In the genomic region with DNA sequence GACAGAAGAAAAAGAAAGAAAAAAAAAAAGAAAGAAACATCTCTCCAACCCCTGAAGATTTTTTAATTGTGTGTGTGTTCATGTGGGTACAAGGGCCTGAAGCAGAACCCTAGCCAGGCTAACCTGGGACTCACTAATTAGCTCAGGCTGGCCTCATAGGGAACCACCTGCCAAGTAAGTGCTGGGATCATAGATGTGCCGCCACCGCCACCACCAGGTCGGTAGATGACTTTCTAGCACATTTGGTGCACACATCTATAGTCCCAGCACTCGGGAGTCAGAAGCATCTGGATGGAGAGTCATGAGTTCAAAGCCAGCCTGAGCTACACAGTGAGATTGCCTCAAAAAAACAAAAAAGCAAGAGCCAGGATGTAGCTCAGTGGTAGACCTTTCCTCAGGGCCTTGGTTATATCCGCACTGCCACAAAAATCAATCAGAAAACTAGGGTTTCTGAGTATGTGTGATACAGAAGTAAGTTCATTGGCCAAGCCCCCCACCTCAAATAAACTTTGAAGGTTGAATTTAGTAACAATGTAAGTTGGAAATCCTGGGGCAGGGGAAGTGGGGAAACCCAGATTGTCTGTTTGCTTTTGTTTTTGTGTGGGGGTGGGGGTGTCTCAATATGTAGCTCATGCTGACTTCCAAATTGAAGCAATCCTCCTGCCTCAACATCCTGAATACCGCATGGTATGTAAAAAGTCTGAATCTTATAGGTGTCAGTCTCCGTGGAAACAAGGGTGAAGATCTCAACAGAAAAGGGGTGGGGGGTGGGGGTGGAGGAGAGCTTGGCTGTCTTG, we compare ENCODE assay signal across 21 mouse cellular contexts. TPM values are rescaled to one million over a fixed set of nuclear protein-coding genes. Genes with fewer than 3 reads are reported as not detected.
A peak's percentile ranks its signal among the peaks of the same experiment; 100 is the strongest.
DNase-seq lines count a peak whose midpoint lies in the region; ATAC-seq and TF ChIP-seq lines count a peak whose summit lies in the region.
"Had no signal": no experiment of that assay in that cellular context is flagged by ENCODE, and none has a peak within 500 bp of the region (broad histone marks: within the 10 kb centered on the region; RNA-seq: fewer than 3 reads in every experiment).

No protein-coding gene starts in this region.

- ATAC-seq in midbrain, postnatal 0 days (ENCODE audit: low FRiP score) = no peak
- ATAC-seq in midbrain, embryonic 16.5 days = no peak
- ATAC-seq: forebrain, embryonic 16.5 days; hindbrain, embryonic 16.5 days; inflammation-experienced regulatory T-cells, adult 6 months had no signal

- H3K36me3 ChIP-seq in midbrain, postnatal 0 days (ENCODE audit: insufficient read depth, low read length) = peaks cover 6% of the 10 kb centered on the region
- no peaks in the 10 kb centered on the region for H3K36me3 ChIP-seq in midbrain, embryonic 16.5 days (ENCODE audit: control insufficient read depth, insufficient read depth, low read length)
- H3K36me3 ChIP-seq in MEL (ENCODE audit: control insufficient read depth in 1 of 2, insufficient read depth in 2 of 2, low read length in 2 of 2) = peaks cover 0 to 26% of the 10 kb centered on the region in 2 experiments; a peak in 2 of 4 replicates
- H3K36me3 ChIP-seq in hindbrain, embryonic 10.5 days = peaks cover 9% of the 10 kb centered on the region
- H3K36me3 ChIP-seq: forebrain, embryonic 12.5 days; hindbrain, embryonic 12.5 days had no signal

- peak; percentile 3; the same call in 1 of the 2 replicates for TF ChIP-seq RAD21 in MEL (IDR thresholded peaks at IDR 0.05; ENCODE audit: low read depth, low read length)

- H3K4me1 ChIP-seq in midbrain, postnatal 0 days (ENCODE audit: insufficient read depth, low read length) = peaks cover 5% of the 10 kb centered on the region; the same call in 1 of the 2 replicates
- H3K4me1 ChIP-seq in midbrain, embryonic 16.5 days (ENCODE audit: control insufficient read depth, insufficient read depth, low read length) = peaks cover 15% of the 10 kb centered on the region
- H3K4me1 ChIP-seq in MEL (ENCODE audit: control insufficient read depth in 1 of 2, insufficient read depth in 2 of 2, low read length in 2 of 2) = peaks cover 2 to 30% of the 10 kb centered on the region in 2 experiments; a peak in 3 of 4 replicates
- H3K4me1 ChIP-seq in hindbrain, embryonic 10.5 days (replicated peaks) = peaks cover 38% of the 10 kb centered on the region

- peak; percentile 3 for DNase-seq in embryo, embryonic 10 days (ENCODE audit: low spot score)
- DNase-seq in embryo, embryonic 9.5 days (ENCODE audit: extremely low spot score) = no peak
- DNase-seq in midbrain, postnatal 0 days (ENCODE audit: low spot score) = no peak
- DNase-seq in MEL (ENCODE audit: low read depth, low spot score) = no peak
- DNase-seq in hindbrain, embryonic 10.5 days (ENCODE audit: low spot score) = no peak
- DNase-seq in left cerebral cortex, adult 9 months (ENCODE audit: low spot score in 2 of 2) = no peak
- DNase-seq: adrenal gland, adult 2 months; adrenal gland, postnatal 25 days; cerebellum, adult 18-20 months; cerebellum, postnatal 10 days; gastrocnemius, postnatal 10 days had no signal

- H3K9me3 ChIP-seq in midbrain, postnatal 0 days (ENCODE audit: low read length) = no peaks in the 10 kb centered on the region
- no peaks in the 10 kb centered on the region for H3K9me3 ChIP-seq in midbrain, embryonic 16.5 days (replicated peaks; ENCODE audit: control insufficient read depth, low read length, poor library complexity, severe bottlenecking)
- H3K9me3 ChIP-seq in MEL (replicated peaks; ENCODE audit: insufficient read depth, low read length) = no peaks in the 10 kb centered on the region
- peaks cover 7% of the 10 kb centered on the region; the same call in 1 of the 2 replicates for H3K9me3 ChIP-seq in hindbrain, embryonic 10.5 days
- H3K9me3 ChIP-seq: embryonic facial prominence, embryonic 13.5 days; forebrain, embryonic 12.5 days; hindbrain, embryonic 12.5 days had no signal

- 67% methylated on average over 7 of the region's 7 CpGs for WGBS in midbrain, postnatal 0 days
- WGBS in midbrain, embryonic 16.5 days = 67% methylated on average over 7 of the region's 7 CpGs
- WGBS in hindbrain, embryonic 10.5 days = 63% methylated on average over 7 of the region's 7 CpGs

- H3K4me2 ChIP-seq in midbrain, postnatal 0 days (ENCODE audit: low read depth, low read length, poor library complexity, severe bottlenecking) = no peak overlapping the region
- no peak overlapping the region for H3K4me2 ChIP-seq in midbrain, embryonic 16.5 days (ENCODE audit: low read length)
- H3K4me2 ChIP-seq: embryonic facial prominence, embryonic 13.5 days; forebrain, embryonic 12.5 days; heart, embryonic 12.5 days; hindbrain, embryonic 12.5 days had no signal

- peaks cover 32% of the 10 kb centered on the region for H3K27me3 ChIP-seq in midbrain, postnatal 0 days (ENCODE audit: insufficient read depth, low read length)
- H3K27me3 ChIP-seq in midbrain, embryonic 16.5 days (ENCODE audit: control insufficient read depth, insufficient read depth, low read depth, low read length) = peaks cover 50% of the 10 kb centered on the region
- no peaks in the 10 kb centered on the region for H3K27me3 ChIP-seq in MEL (ENCODE audit: control insufficient read depth in 1 of 2, insufficient read depth in 2 of 2, low read length in 2 of 2)
- peaks cover 79% of the 10 kb centered on the region for H3K27me3 ChIP-seq in hindbrain, embryonic 10.5 days (ENCODE audit: insufficient read depth, poor library complexity, severe bottlenecking)
- H3K27me3 ChIP-seq: CH12.LX had no signal

- TF ChIP-seq CTCF in midbrain, postnatal 0 days (IDR thresholded peaks at IDR 0.05) = 0 out of 2 replicates have a peak, but pooled peaks have one; percentile 5
- 0 out of 6 replicates have a peak, but pooled peaks of 1 of the 3 experiments have one; percentile 7 for TF ChIP-seq CTCF in MEL (IDR thresholded peaks at IDR 0.05 in 2 of 3, conservative IDR thresholded peaks at IDR 0.05 in 1 of 3; ENCODE audit: control insufficient read depth in 1 of 3, insufficient read depth in 1 of 3, low read depth in 2 of 3, low read length in 3 of 3, poor library complexity in 1 of 3, severe bottlenecking in 1 of 3)

- no peak for TF ChIP-seq EP300 in MEL (IDR thresholded peaks at IDR 0.05; ENCODE audit: low read depth in 1 of 2, low read length in 2 of 2)

- H3K4me3 ChIP-seq in midbrain, postnatal 0 days (ENCODE audit: low read depth, low read length) = no peak overlapping the region
- H3K4me3 ChIP-seq in midbrain, embryonic 16.5 days (ENCODE audit: low read depth, low read length) = no peak overlapping the region
- H3K4me3 ChIP-seq in MEL (ENCODE audit: control insufficient read depth in 1 of 2, insufficient read depth in 1 of 2, low read depth in 2 of 2, low read length in 2 of 2) = no peak overlapping the region
- no peak overlapping the region for H3K4me3 ChIP-seq in hindbrain, embryonic 10.5 days
- H3K4me3 ChIP-seq: embryonic facial prominence, embryonic 13.5 days; forebrain, embryonic 12.5 days; heart, embryonic 12.5 days; hindbrain, embryonic 12.5 days had no signal

- no peak overlapping the region for H3K27ac ChIP-seq in midbrain, postnatal 0 days (ENCODE audit: low read depth, low read length)
- no peak overlapping the region for H3K27ac ChIP-seq in midbrain, embryonic 16.5 days (ENCODE audit: low read length)
- no peak overlapping the region for H3K27ac ChIP-seq in MEL (ENCODE audit: control insufficient read depth, low read depth, low read length)
- no peak overlapping the region for H3K27ac ChIP-seq in hindbrain, embryonic 10.5 days
- H3K27ac ChIP-seq: embryonic facial prominence, embryonic 13.5 days; forebrain, embryonic 12.5 days; hindbrain, embryonic 12.5 days had no signal

- no peak for TF ChIP-seq POLR2A in MEL (IDR thresholded peaks at IDR 0.05; ENCODE audit: control insufficient read depth in 1 of 2, insufficient read depth in 1 of 2, low read depth in 1 of 2, low read length in 2 of 2, poor library complexity in 1 of 2)

- no peaks in the 10 kb centered on the region; the same call in 1 of the 2 replicates for H3K79me2 ChIP-seq in MEL (ENCODE audit: control insufficient read depth, insufficient read depth, low read length, poor library complexity)

- H3K9ac ChIP-seq in midbrain, postnatal 0 days (replicated peaks; ENCODE audit: low read length, poor library complexity, severe bottlenecking) = no peak overlapping the region
- no peak overlapping the region for H3K9ac ChIP-seq in midbrain, embryonic 16.5 days (ENCODE audit: low read depth, low read length)
- no peak overlapping the region for H3K9ac ChIP-seq in MEL (ENCODE audit: control insufficient read depth, low read depth, low read length, poor library complexity, severe bottlenecking)
- H3K9ac ChIP-seq: embryonic facial prominence, embryonic 13.5 days; forebrain, embryonic 12.5 days; heart, embryonic 12.5 days; hindbrain, embryonic 12.5 days had no signal

RNA-seq across cellular contexts. Expression of gene B3gnt9, which starts 2.6 kb away (rescaled TPM):
- 14.2 and 17.5 TPM in 2 replicates for total RNA-seq in midbrain, postnatal 0 days (2014; rRNA removed)
- 9.5 and 11.5 TPM in 2 replicates for polyA plus RNA-seq in midbrain, postnatal 0 days (2015; fragmentation: Nextera tagmentation; extraction: Ambion mirVana)
- 5.8 and 8.9 TPM in 2 replicates for polyA plus RNA-seq in midbrain, embryonic 16.5 days (2015; fragmentation: Nextera tagmentation; extraction: Ambion mirVana)
- total RNA-seq in MEL (2012; rRNA removed) = 2.7 and 2.8 TPM in 2 replicates
- polyA plus RNA-seq in MEL (2012; ENCODE audit: insufficient read depth in 1 of 2, insufficient read length in 2 of 2, low read depth in 1 of 2, low replicate concordance in 2 of 2, missing spikeins in 1 of 2) = 1 to 10 TPM in 1 of 2 experiments, not detected in 1; 4.7 TPM
- 2.6 and 3.3 TPM in 2 replicates for polyA plus RNA-seq in hindbrain, embryonic 10.5 days (2016; fragmentation: Nextera tagmentation; extraction: Ambion mirVana)

RNA-seq across cellular contexts. Expression of gene Tradd, which starts 6.9 kb away (rescaled TPM):
- 7.5 and 8.3 TPM in 2 replicates for total RNA-seq in midbrain, postnatal 0 days (2014; rRNA removed)
- polyA plus RNA-seq in midbrain, postnatal 0 days (2015; fragmentation: Nextera tagmentation; extraction: Ambion mirVana) = 7.4 and 8.0 TPM in 2 replicates
- polyA plus RNA-seq in midbrain, embryonic 16.5 days (2015; fragmentation: Nextera tagmentation; extraction: Ambion mirVana) = 12.8 and 14.0 TPM in 2 replicates
- total RNA-seq in MEL (2012; rRNA removed) = 29.0 and 31.0 TPM in 2 replicates
- polyA plus RNA-seq in MEL (2012; ENCODE audit: insufficient read depth in 1 of 2, insufficient read length in 2 of 2, low read depth in 1 of 2, low replicate concordance in 2 of 2, missing spikeins in 1 of 2) = 10 to 100 TPM in 1 of 2 experiments, not detected in 1; 33.5 TPM
- 15.4 and 16.3 TPM in 2 replicates for polyA plus RNA-seq in hindbrain, embryonic 10.5 days (2016; fragmentation: Nextera tagmentation; extraction: Ambion mirVana)

RNA-seq across cellular contexts. Expression of gene Fbxl8, which starts 6.9 kb away (rescaled TPM):
- total RNA-seq in midbrain, postnatal 0 days (2014; rRNA removed) = 0.52 and 0.77 TPM in 2 replicates
- polyA plus RNA-seq in midbrain, postnatal 0 days (2015; fragmentation: Nextera tagmentation; extraction: Ambion mirVana) = 0.83 and 0.85 TPM in 2 replicates
- polyA plus RNA-seq in midbrain, embryonic 16.5 days (2015; fragmentation: Nextera tagmentation; extraction: Ambion mirVana) = 0.82 and 1.1 TPM in 2 replicates
- total RNA-seq in MEL (2012; rRNA removed) = 4.1 and 4.8 TPM in 2 replicates
- polyA plus RNA-seq in MEL (2012; ENCODE audit: insufficient read depth in 1 of 2, insufficient read length in 2 of 2, low read depth in 1 of 2, low replicate concordance in 2 of 2, missing spikeins in 1 of 2) = 1 to 10 TPM in 1 of 2 experiments, not detected in 1; 7.2 TPM
- polyA plus RNA-seq in hindbrain, embryonic 10.5 days (2016; fragmentation: Nextera tagmentation; extraction: Ambion mirVana) = 1.0 and 1.6 TPM in 2 replicates

RNA-seq across cellular contexts. Expression of gene Hsf4, which starts 12.1 kb away (rescaled TPM):
- 0.33 TPM in 1 of 2 replicates, not detected in the other for total RNA-seq in midbrain, postnatal 0 days (2014; rRNA removed)
- 0.43 and 0.59 TPM in 2 replicates for polyA plus RNA-seq in midbrain, postnatal 0 days (2015; fragmentation: Nextera tagmentation; extraction: Ambion mirVana)
- 0.35 and 0.40 TPM in 2 replicates for polyA plus RNA-seq in midbrain, embryonic 16.5 days (2015; fragmentation: Nextera tagmentation; extraction: Ambion mirVana)
- total RNA-seq in MEL (2012; rRNA removed) = 1.4 and 1.7 TPM in 2 replicates
- polyA plus RNA-seq in MEL (2012; ENCODE audit: insufficient read depth in 1 of 2, insufficient read length in 2 of 2, low read depth in 1 of 2, low replicate concordance in 2 of 2, missing spikeins in 1 of 2) = 1 to 10 TPM in 1 of 2 experiments, not detected in 1; 7.1 TPM
- 0.09 and 0.20 TPM in 2 replicates for polyA plus RNA-seq in hindbrain, embryonic 10.5 days (2016; fragmentation: Nextera tagmentation; extraction: Ambion mirVana)
- total RNA-seq: common myeloid progenitor, adult 5-6 weeks had no signal
- polyA plus RNA-seq: heart, embryonic 12.5 days; hindbrain, embryonic 12.5 days had no signal

RNA-seq across cellular contexts. Expression of gene Nol3, which starts 18.4 kb away (rescaled TPM):
- 2.0 and 2.3 TPM in 2 replicates for total RNA-seq in midbrain, postnatal 0 days (2014; rRNA removed)
- polyA plus RNA-seq in midbrain, postnatal 0 days (2015; fragmentation: Nextera tagmentation; extraction: Ambion mirVana) = 6.5 and 8.1 TPM in 2 replicates
- 4.5 and 4.7 TPM in 2 replicates for polyA plus RNA-seq in midbrain, embryonic 16.5 days (2015; fragmentation: Nextera tagmentation; extraction: Ambion mirVana)
- total RNA-seq in MEL (2012; rRNA removed) = 0.69 and 0.89 TPM in 2 replicates
- under 1 TPM in 1 of 2 experiments, not detected in 1; 0.63 TPM for polyA plus RNA-seq in MEL (2012; ENCODE audit: insufficient read depth in 1 of 2, insufficient read length in 2 of 2, low read depth in 1 of 2, low replicate concordance in 2 of 2, missing spikeins in 1 of 2)
- 1.2 and 2.1 TPM in 2 replicates for polyA plus RNA-seq in hindbrain, embryonic 10.5 days (2016; fragmentation: Nextera tagmentation; extraction: Ambion mirVana)
